In the genomic region with DNA sequence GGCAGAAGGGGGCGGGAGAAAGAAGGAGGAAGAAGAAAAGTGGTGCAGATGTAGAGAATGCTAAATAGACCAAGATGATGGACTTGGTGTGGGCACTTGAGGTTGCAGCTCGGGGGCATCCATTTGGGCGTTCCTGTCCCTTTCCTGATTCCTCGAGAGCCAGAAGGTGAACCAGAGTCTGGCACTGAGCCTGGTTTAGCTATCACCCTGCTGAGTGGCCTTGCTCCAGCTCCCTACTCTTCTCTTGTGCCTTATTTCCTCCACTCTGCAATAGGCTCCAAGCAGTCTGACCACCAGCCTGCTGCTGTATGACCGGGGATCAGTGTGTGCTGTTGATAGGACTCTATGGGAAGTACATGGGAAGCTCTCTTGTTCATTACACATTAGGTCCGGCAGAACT, we compare ENCODE assay signal across 25 mouse cellular contexts.
DNase-seq lines count a peak whose midpoint lies in the region; ATAC-seq lines count a peak whose summit lies in the region.
"Had no signal": no experiment of that assay in that cellular context is flagged by ENCODE, and none has a peak within 500 bp of the region (broad histone marks: within the 10 kb centered on the region; RNA-seq: fewer than 3 reads in every experiment).

No protein-coding gene starts in this region.

- H3K27me3 ChIP-seq in heart, embryonic 10.5 days (ENCODE audit: insufficient read depth, poor library complexity, severe bottlenecking) = peaks cover 81% of the 10 kb centered on the region
- peaks cover 4% of the 10 kb centered on the region for H3K27me3 ChIP-seq in heart, embryonic 16.5 days (ENCODE audit: control insufficient read depth, insufficient read depth, low read length)
- H3K27me3 ChIP-seq: intestine, embryonic 15.5 days had no signal

- WGBS in heart, embryonic 10.5 days = 59% methylated on average over 6 of the region's 6 CpGs
- 49% methylated on average over 6 of the region's 6 CpGs for WGBS in heart, embryonic 16.5 days

- H3K27ac ChIP-seq in heart, embryonic 10.5 days = peak overlapping the region; percentile 47; the same call in 1 of the 2 replicates
- peak overlapping the region; percentile 61 for H3K27ac ChIP-seq in heart, embryonic 16.5 days (ENCODE audit: low read length)
- H3K27ac ChIP-seq: embryonic facial prominence, embryonic 13.5 days; forebrain, embryonic 12.5 days; hindbrain, embryonic 12.5 days; hindbrain, postnatal 0 days; intestine, embryonic 15.5 days; layer of hippocampus, adult 2 months; left cerebral cortex, adult 2 months; limb, embryonic 12.5 days; liver, embryonic 15.5 days; midbrain, embryonic 15.5 days; stomach, embryonic 15.5 days had no signal

- DNase-seq in cerebellum, postnatal 10 days = peak; percentile 45 to 53
- DNase-seq in cerebellum, adult 8-10 months = no peak
- DNase-seq in heart, embryonic 10.5 days (ENCODE audit: low spot score) = no peak
- DNase-seq in heart, postnatal 36 days = no peak
- DNase-seq in heart, postnatal 4 days = no peak
- DNase-seq: B cell, adult 2 months; forebrain, postnatal 0 days; kidney, adult 2 months; kidney, postnatal 36 days; lung, embryonic 14.5 days; lung, postnatal 14 days; right cerebral cortex, postnatal 25 days had no signal

- no peak for ATAC-seq in heart, embryonic 16.5 days (replicated peaks; ENCODE audit: extremely low read depth, insufficient read depth, low FRiP score)
- ATAC-seq: forebrain, postnatal 0 days; hindbrain, postnatal 0 days; intestine, embryonic 15.5 days; midbrain, embryonic 15.5 days had no signal

- intact Hi-C loops in heart, postnatal 36 days (cut with DNase I) = loop anchor here (2.0 kb wide), 1 partner anchor 25 kb away; no protein-coding TSS in a partner anchor

- no peak overlapping the region for H3K4me2 ChIP-seq in heart, embryonic 16.5 days (ENCODE audit: low read depth, low read length)
- H3K4me2 ChIP-seq: embryonic facial prominence, embryonic 13.5 days; forebrain, embryonic 12.5 days; heart, embryonic 11.5 days; hindbrain, embryonic 12.5 days; intestine, embryonic 15.5 days; limb, embryonic 12.5 days; liver, embryonic 15.5 days; lung, embryonic 14.5 days; midbrain, embryonic 15.5 days; stomach, embryonic 15.5 days had no signal

- no peaks in the 10 kb centered on the region for H3K9me3 ChIP-seq in heart, embryonic 10.5 days
- no peaks in the 10 kb centered on the region for H3K9me3 ChIP-seq in heart, embryonic 16.5 days (replicated peaks; ENCODE audit: control insufficient read depth, low read length)
- H3K9me3 ChIP-seq: embryonic facial prominence, embryonic 13.5 days; forebrain, embryonic 12.5 days; hindbrain, embryonic 12.5 days; intestine, embryonic 15.5 days; limb, embryonic 12.5 days; liver, embryonic 15.5 days; midbrain, embryonic 15.5 days; stomach, embryonic 15.5 days had no signal

- H3K4me1 ChIP-seq in heart, embryonic 10.5 days = peaks cover 31% of the 10 kb centered on the region
- peaks cover 23% of the 10 kb centered on the region for H3K4me1 ChIP-seq in heart, embryonic 16.5 days (ENCODE audit: control insufficient read depth, insufficient read depth, low read length)
- H3K4me1 ChIP-seq: intestine, embryonic 15.5 days; liver, embryonic 15.5 days had no signal

- no peak overlapping the region for H3K4me3 ChIP-seq in heart, embryonic 10.5 days
- H3K4me3 ChIP-seq in heart, embryonic 16.5 days (ENCODE audit: low read length) = no peak overlapping the region
- H3K4me3 ChIP-seq: embryonic facial prominence, embryonic 13.5 days; forebrain, embryonic 12.5 days; hindbrain, embryonic 12.5 days; intestine, embryonic 15.5 days; layer of hippocampus, adult 2 months; left cerebral cortex, adult 2 months; limb, embryonic 12.5 days; liver, embryonic 15.5 days; midbrain, embryonic 15.5 days; stomach, embryonic 15.5 days had no signal

- H3K36me3 ChIP-seq in heart, embryonic 10.5 days = no peaks in the 10 kb centered on the region
- H3K36me3 ChIP-seq in heart, embryonic 16.5 days (ENCODE audit: control insufficient read depth, insufficient read depth) = no peaks in the 10 kb centered on the region
- H3K36me3 ChIP-seq: embryonic facial prominence, embryonic 13.5 days; forebrain, embryonic 12.5 days; hindbrain, embryonic 12.5 days; intestine, embryonic 15.5 days; limb, embryonic 12.5 days; liver, embryonic 15.5 days; midbrain, embryonic 15.5 days; stomach, embryonic 15.5 days had no signal

- H3K9ac ChIP-seq in heart, embryonic 16.5 days (ENCODE audit: low read length) = no peak overlapping the region
- H3K9ac ChIP-seq: embryonic facial prominence, embryonic 13.5 days; forebrain, embryonic 12.5 days; forebrain, postnatal 0 days; hindbrain, embryonic 12.5 days; intestine, embryonic 15.5 days; limb, embryonic 12.5 days; liver, embryonic 15.5 days; lung, embryonic 14.5 days; midbrain, embryonic 15.5 days; stomach, embryonic 15.5 days had no signal

Comparison
In these comparisons a context has a peak if more than half of its experiments do, and no peak if none do; other contexts are left out.
1. DNase-seq: peak in cerebellum, postnatal 10 days (2 of 2); none in cerebellum, adult 8-10 months (single experiment), heart, embryonic 10.5 days (single experiment), heart, postnatal 36 days (0 of 2) and heart, postnatal 4 days (single experiment).